Mouse (Mus musculus) layer of hippocampus, adult 2 months (tissue): ENCODE results near the gene Pcbp3. TPM values are rescaled to one million over a fixed set of nuclear protein-coding genes. Genes with fewer than 3 reads are reported as not detected.

Source experiments
- DNase-seq, 2 experiments: peaks; one replicate each; pipeline ENCODE4 v3.0.0; 2022; ENCODE audit warnings: low spot score in 2 of 2
- H3K27ac ChIP-seq: fragments of 200-600 bp; 2 replicates; pipeline ENCODE4 v1.8.1; 2022
- H3K4me3 ChIP-seq: fragments of 200-600 bp; 2 replicates; pipeline ENCODE4 v1.8.1; 2022; ENCODE audit warnings: mild to moderate bottlenecking
- CTCF ChIP-seq: fragments of 200-600 bp; conservative IDR thresholded peaks from 2 replicates; pipeline ENCODE4 v1.8.1; 2022; ENCODE audit warnings: antibody characterized with exemption, mild to moderate bottlenecking, moderate library complexity
- total RNA-seq, 2 experiments: library from RNA; stranded (reverse); gene quantifications; 2 replicates each; pipeline ENCODE4 v1.2.3; 2021

The Pcbp3 gene
- total RNA-seq, 2 experiments from 2014 or later: 57.6 to 63.9 TPM

DNA sequence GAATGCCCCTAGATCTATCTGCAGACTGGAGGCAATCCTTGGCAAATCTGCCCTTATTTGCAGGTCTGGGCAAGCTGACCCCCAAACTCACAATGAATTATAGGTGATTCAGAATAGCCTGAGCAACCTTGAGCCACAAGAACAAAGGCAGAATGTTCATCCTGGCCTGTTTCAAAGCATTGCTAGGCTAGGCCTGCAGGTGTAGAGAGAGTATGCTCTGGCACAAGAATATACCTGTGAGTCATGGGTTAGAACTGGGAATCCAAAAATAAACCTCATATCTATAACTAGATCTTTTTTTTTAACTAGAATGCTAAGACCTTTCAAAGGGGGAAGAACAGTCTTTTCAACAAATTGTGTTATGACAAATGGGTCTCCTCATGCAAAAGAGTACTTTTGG is 95.8 kb downstream of the Pcbp3 start:
- Histone ChIP-seq H3K27ac (no peak overlapping the region), H3K4me3 (no peak overlapping the region)
- no peak for DNase-seq
- no peak for TF ChIP-seq CTCF

DNA sequence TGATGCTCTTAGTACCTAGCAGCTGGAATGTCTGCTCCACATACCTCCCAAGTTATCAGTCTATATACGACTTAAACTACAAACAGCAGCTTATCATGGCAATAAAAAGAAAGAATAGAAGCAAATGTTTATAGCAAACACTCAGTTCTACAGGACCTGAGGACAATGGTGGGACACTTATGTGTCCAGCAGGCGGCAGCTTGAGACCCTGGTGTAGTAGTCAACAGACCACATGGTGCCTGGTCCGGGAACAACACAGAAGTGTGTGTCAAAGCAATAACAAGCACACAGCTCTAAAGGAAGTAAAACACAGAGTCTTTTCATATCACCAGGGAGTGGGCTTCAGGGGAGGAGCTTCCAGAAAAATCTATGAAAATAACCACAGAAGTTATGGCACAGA is 100.7 kb downstream of the Pcbp3 start:
- 0 out of 2 replicates have a peak, but pooled peaks have one; percentile 10 for TF ChIP-seq CTCF
- Histone ChIP-seq H3K4me3 (no peak overlapping the region), H3K27ac (no peak overlapping the region)
- no peak for DNase-seq

DNA sequence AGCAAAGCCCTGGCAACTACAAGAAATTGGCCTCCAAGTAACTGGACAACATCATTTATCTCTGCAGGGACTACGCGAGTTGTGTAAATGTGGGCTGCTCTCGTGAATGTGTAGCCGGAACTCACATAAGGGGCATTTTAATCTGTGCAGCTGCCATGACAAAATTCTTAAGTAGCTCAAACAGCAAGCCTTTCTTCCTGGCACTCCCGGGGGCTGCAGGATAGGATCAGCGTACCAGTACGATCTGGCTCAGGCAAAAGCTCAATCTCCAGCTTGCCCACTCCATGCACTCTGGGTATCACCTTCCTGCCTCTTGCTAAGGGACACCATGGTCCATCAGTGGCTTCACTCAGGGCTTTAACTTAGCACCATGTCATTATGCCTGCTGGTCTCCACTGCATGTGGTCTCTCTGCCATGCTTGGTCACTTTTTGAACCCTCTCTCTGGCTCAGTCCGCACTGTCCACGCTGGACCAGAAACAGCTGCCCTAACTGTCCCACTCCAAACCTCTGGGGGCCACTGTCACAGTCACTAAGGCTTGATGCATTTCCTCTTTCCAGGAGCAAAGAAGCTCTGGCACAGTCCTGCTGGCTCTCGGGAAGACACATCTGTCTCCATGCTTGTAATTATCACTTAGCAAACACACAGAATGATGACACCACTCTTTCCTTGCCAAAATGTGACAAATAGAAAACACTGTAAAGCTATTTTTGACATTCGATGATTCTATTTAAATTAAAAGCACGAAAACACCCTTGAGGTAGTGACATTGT is 102.1 kb downstream of the Pcbp3 start:
- Histone ChIP-seq H3K27ac (no peak overlapping the region), H3K4me3 (no peak overlapping the region)
- DNase-seq: peak in 1 of 2 experiments; percentile 32
- no peak for TF ChIP-seq CTCF

DNA sequence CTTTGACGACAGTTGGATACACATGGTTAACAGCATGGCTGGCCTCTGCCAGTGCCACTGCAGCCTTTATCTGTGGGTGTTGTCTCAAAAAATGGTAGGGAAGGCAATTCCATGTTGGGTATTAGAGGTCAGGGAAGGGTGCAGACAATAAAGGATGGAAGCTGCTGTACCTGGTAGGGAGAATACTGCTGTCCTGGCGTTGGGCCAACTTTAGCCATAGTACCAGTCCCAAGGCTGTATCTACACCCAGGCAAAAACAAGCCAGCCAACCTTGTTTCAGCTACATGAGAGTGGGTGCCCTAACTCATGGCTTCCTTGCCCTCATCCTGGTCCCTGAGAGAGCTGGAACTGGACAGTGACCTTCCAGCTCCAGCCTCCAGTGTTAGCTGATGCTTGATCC is 103.8 kb downstream of the Pcbp3 start:
- no peak for TF ChIP-seq CTCF
- Histone ChIP-seq H3K27ac (no peak overlapping the region), H3K4me3 (no peak overlapping the region)
- no peak for DNase-seq

DNA sequence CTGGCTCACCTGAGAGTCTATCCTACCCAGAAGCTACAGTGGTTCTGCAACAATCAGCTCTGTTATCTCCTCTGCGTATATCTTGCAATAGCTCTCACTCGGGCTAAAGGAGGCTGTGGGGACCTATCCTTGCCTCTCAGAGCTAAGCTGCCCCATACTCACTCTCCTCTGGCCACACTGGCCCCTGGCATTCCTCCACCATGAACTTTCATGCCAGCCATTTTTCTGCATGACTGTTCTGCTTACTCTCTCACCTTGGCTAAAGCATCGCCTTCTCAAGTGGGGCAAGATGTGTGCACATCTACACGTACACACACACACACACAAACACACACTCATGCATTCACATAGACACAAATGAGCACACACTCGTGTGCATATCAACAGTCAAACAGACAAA is 115.2 kb downstream of the Pcbp3 start:
- TF ChIP-seq CTCF: no peak
- Histone ChIP-seq H3K27ac (no peak overlapping the region), H3K4me3 (no peak overlapping the region)
- DNase-seq: no peak

DNA sequence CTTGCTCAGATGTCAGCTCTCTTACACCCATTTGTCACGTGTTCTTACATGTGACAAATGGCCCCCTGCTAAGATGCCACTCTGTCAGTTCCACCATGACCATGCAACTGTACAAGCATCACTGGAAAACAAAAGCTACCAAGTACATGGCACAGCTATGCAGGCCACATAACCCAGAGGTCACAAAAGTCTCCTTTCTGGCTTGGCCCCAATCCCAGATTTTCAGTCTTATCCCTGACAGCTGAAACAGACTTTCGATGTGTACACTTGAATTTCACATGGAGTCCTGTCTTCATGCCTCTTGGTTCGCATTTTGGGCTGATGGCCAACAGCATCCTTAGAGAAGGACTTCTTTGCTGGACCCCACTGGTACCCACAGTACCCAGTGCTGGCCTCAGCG is 116.8 kb downstream of the Pcbp3 start:
- Histone ChIP-seq H3K4me3 (no peak overlapping the region), H3K27ac (no peak overlapping the region)
- DNase-seq: no peak

DNA sequence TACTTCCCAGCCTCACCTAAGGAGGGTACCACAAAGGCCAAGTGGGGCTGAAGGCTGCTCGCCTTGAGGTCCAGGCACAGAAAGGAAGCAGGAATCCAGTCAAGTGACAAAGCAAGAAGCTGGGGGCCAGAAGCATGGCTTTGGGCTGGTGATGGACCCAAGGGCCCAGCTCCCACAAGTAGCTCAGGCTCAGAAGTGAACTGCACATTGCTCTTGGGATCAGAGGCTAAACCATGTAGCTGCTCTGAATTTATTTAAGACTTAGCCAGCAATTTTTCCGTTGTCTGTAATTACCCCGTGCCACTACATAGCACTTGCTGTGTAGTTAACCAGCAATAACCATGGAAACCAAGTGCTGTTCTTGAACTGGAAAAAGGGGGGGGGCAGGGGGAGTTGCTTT is 117.3 kb downstream of the Pcbp3 start:
- TF ChIP-seq CTCF: no peak
- Histone ChIP-seq H3K4me3 (no peak overlapping the region), H3K27ac (no peak overlapping the region)
- no peak for DNase-seq

More for the DNA sequence above, 116.8 kb downstream of the Pcbp3 start:
- no peak for TF ChIP-seq CTCF

DNA sequence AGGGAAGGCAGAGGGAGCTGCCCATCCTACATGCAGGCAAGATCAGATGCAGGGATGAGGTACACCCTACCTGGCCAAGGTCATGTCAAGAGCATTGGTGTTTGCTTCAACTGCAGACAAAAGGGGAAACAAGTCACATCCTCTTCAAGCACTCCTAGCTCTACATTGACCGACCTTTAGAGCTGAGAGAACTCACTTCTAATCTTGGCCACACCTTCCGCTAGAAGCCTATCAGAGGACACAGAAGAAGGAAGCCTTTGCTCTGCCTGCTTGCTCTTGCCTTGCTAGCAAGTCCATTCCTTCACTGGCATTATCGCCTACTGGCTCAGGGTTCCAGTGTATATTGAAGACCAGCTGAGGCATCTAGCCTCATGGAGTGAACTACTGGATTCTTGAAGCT is 119.6 kb downstream of the Pcbp3 start:
- no peak for TF ChIP-seq CTCF
- no peak overlapping the region for H3K4me3 ChIP-seq
- no peak for DNase-seq
- no peak overlapping the region for H3K27ac ChIP-seq

DNA sequence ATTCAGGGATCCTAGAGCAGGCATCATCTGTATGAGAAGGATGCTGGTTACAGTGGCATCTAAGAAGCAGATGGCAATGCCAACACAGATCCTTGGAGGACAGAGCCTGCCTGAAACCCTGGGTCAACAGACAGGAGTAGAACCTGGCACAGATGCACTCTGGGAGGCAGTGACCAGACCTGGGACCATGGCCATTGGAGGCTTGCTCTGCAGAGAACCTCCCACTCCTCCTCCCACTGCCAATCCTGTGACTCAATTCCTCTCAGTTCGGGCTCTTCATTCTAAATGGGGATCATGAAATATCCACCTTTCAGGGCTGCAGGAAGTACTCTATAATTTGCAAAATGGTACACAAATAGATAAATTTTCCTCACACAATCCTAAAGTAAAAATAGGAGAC is 120.5 kb downstream of the Pcbp3 start:
- DNase-seq: no peak
- no peak for TF ChIP-seq CTCF
- Histone ChIP-seq H3K4me3 (no peak overlapping the region), H3K27ac (no peak overlapping the region)

DNA sequence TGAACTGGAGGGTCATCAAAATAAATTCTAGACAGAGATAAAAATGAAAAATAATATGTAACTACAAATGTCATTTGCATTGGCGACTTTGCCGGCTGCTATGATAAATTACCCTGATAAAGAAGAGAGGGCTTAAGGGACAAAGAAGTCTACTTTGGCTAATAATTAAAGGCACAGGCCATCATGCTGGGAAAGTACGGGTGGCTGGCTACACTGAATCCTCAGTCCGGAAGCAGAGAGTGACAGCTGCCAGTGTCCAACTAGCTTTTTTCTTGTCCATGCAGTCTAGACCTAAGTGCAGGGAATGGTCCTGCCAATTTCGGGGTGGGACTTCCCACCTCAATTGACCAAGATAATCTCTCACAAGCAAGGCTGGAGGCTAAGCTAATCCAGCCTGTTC is 121.1 kb downstream of the Pcbp3 start:
- Histone ChIP-seq H3K27ac (no peak overlapping the region), H3K4me3 (no peak overlapping the region)
- DNase-seq: no peak
- TF ChIP-seq CTCF: no peak

DNA sequence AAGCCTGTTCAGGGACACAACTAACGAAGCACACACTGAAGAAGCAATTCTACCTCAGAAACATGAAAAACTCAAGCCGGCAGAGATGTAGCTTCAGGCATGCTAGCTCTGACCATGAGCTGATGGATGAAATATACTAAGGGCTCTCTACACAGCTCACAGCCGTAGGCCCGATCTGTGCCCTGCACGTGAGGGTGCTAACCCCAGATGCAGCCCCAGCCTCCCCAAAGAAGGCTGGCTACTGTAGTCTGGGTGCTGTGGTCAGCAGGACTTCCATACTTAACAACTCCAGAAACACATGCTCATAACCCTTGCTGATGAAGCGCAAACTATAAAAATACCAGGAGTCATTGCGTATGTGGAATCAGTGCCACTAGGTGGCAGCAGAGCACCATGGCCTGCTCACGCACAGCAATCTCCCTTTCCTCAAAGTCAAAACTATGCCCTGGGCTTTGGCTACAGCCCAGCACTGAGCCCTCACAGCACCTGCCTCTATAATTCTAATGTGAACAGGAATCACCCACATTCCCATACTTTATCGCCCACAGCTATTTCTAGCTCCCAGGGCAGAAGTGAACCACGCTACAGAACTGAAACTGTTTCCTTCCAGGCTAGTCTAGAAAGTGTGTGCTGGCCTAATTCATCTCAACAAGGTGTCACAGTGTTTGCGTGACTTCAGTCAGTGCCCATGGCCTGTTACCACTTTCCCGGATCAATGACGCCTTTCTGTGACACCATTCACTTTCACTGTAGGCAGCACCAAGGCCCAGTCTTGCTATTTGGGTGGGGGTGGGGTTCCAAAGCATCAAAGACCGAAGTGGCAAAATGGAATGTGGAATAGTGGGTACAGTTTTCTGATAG is 126.0 kb downstream of the Pcbp3 start:
- Histone ChIP-seq H3K27ac (0 out of 2 replicates have a peak overlapping the region, but pooled peaks have one; percentile 36), H3K4me3 (no peak overlapping the region)
- DNase-seq: peak; percentile 82 to 91
- peak; percentile 100 for TF ChIP-seq CTCF

DNA sequence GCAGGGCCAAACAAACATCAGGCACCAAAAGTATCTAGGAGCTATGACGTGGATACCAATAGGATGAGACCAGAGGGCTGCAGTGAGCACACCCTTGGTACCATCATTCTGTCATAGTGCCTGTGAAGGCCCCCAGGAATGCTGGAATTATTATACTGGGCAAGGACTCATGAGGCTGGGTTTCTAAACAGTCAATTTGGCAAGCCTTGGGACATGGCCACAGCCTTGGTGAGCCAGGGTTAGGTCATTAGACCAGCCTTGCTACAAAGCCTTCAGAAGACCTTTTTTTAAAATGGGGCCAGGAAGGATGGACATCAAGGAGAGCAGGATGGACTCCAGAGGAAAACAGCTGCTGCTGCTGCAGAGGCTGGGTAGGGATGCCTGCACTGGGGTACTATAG is 128.8 kb downstream of the Pcbp3 start:
- H3K27ac ChIP-seq: no peak overlapping the region
- H3K4me3 ChIP-seq: no peak overlapping the region
- TF ChIP-seq CTCF: no peak
- no peak for DNase-seq

DNA sequence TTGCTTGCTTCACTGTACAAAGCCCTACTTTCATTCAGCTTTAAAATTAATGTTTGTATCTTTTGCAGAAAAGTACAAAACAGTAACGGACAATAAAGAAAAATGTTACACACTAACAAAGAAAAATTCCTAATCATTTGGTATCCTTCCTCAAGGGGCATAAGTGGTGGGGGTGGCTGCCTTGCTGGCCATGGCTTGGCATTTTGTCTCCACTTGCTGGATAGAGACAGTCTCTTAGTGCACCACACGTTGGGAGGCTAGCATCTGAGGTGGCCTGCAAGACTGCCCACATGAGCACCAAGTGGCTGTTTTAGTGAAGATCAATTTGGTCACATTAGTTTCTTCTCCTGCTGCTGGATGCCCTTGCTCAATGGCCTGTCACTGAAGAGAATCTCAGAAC is 129.8 kb downstream of the Pcbp3 start:
- no peak overlapping the region for H3K27ac ChIP-seq
- TF ChIP-seq CTCF: no peak
- H3K4me3 ChIP-seq: no peak overlapping the region
- no peak for DNase-seq
